Mouse (Mus musculus) embryonic facial prominence, embryonic 10.5 days (tissue): ENCODE measurements around the gene Zmynd12. TPM values are rescaled to one million over a fixed set of nuclear protein-coding genes. Genes with fewer than 3 reads are reported as not detected.
A peak's percentile ranks its signal among the peaks of the same experiment; 100 is the strongest.

Source experiments
- DNase-seq: peaks from one replicate; pipeline ENCODE4 v3.0.0-alpha.2; 2017; ENCODE audit warnings: low spot score
- H3K27ac ChIP-seq: fragments of 300-500 bp; sonication (generic); replicated peaks from 2 replicates; pipeline ENCODE4 v1.5.1; 2016; ENCODE audit warnings: mild to moderate bottlenecking
- H3K27me3 ChIP-seq: fragments of 300-500 bp; sonication (generic); replicated peaks from 2 replicates; pipeline ENCODE4 v1.6.1; 2016; ENCODE audit warnings: low read depth, mild to moderate bottlenecking; ENCODE audit not compliant: poor library complexity, severe bottlenecking
- H3K36me3 ChIP-seq: fragments of 300-500 bp; sonication (generic); replicated peaks from 2 replicates; pipeline ENCODE4 v1.6.1; 2016; ENCODE audit warnings: mild to moderate bottlenecking, moderate library complexity
- H3K4me1 ChIP-seq: fragments of 300-500 bp; sonication (generic); 2 replicates; pipeline ENCODE4 v1.6.1; 2016
- H3K4me3 ChIP-seq: fragments of 300-500 bp; sonication (generic); 2 replicates; pipeline ENCODE4 v1.5.1; 2016; ENCODE audit warnings: mild to moderate bottlenecking, moderate library complexity
- H3K9me3 ChIP-seq: fragments of 300-500 bp; sonication (generic); 2 replicates; pipeline ENCODE4 v1.6.1; 2016; ENCODE audit warnings: mild to moderate bottlenecking
- WGBS: fragments of 180-500 bp; shearing (Covaris S2); methylation state at CpG from one replicate; pipeline ENCODE4 v1.1.7; 2016; 5-methylcytosine and 5-hydroxymethylcytosine counted together
- polyA plus RNA-seq: library from polyadenylated mRNA; unstranded; fragments of >200 nt; fragmentation: Nextera tagmentation; extraction: Ambion mirVana; gene quantifications from 2 replicates; pipeline ENCODE4 v1.2.1, GENCODE M21; 2016

Zmynd12 gene
- polyA plus RNA-seq, 1 experiment from 2014 or later, result 0.36 TPM

- WGBS, result 93% methylated on average over 10 of the region's 10 CpGs
- peaks cover 12% of the 10 kb centered on the region for H3K4me1 ChIP-seq
- H3K27me3 ChIP-seq, result peaks cover 41% of the 10 kb centered on the region
- DNase-seq, result no peak
- no peak overlapping the region for H3K27ac ChIP-seq
- no peaks in the 10 kb centered on the region for H3K36me3 ChIP-seq
- no peaks in the 10 kb centered on the region for H3K9me3 ChIP-seq
- no peak overlapping the region for H3K4me3 ChIP-seq
These were observed 67.1 kb downstream of the Zmynd12 start for GRCm38 (mm10) chr4:119489666-119490065.

DNA sequence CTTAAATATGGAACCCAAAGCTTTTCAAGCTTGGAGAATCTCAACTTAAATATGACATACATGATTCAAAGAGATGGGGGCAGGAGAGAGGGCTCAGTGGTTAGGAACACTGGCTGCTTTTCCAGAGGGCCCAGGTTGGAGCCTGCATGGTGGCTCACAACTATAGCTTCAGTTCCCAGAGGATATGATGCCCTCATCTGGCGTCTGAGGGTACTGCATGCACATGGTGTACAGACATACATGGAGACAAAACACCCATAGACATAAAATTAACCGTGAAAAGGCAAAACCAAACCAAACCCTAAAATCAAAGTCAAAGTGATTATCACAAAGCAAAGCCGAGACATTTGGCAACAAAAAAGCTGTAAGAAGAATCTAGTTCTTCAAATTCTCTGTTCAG is 68.2 kb downstream of the Zmynd12 start:
- Histone ChIP-seq H3K27me3 (peaks cover 48% of the 10 kb centered on the region), H3K4me3 (no peak overlapping the region), H3K9me3 (no peaks in the 10 kb centered on the region), H3K36me3 (no peaks in the 10 kb centered on the region), H3K4me1 (peaks cover 12% of the 10 kb centered on the region), H3K27ac (no peak overlapping the region)
- 73% methylated on average over 3 of the region's 3 CpGs for WGBS
- peak; percentile 34 for DNase-seq

GRCm38 (mm10) chr4:119492291-119492932 is 69.8 kb downstream of the Zmynd12 start, which contains the start of gene Rimkla:
Gene Rimkla, minus strand, starts transcription at chr4:119492628.
- H3K36me3 ChIP-seq, result no peaks in the 10 kb centered on the region
- peaks cover 48% of the 10 kb centered on the region for H3K27me3 ChIP-seq
- peak within 1 kb of the TSS; percentile 71 for H3K4me3 ChIP-seq
- WGBS, result under 1% methylated on average over 77 of the region's 77 CpGs
- H3K27ac ChIP-seq, result peak within 1 kb of the TSS; percentile 65
- no peaks in the 10 kb centered on the region for H3K9me3 ChIP-seq
- H3K4me1 ChIP-seq, result peaks cover 12% of the 10 kb centered on the region
- DNase-seq, result peak; percentile 87

DNA sequence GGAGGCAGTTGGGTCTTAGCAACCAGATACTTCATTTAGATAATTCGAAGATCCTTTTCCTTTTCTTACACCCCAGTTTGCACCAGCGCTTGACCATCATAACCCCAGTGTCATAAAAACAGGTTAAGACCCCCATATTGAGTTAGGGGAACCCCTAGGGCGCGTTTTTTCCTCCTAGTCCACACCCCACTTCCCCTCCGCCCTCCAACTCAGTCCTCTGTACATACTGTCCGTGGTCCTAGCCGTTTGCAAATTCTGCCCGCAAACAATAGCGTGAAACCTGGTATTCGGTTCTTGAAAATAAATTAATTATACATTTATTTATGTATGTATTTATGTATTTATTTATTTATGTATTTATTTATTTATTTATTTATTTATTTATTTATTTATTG is 70.3 kb downstream of the Zmynd12 start:
- H3K4me3 ChIP-seq, result peak overlapping the region; percentile 71
- peak overlapping the region; percentile 65; the same call in 1 of the 2 replicates for H3K27ac ChIP-seq
- 34% methylated on average over 10 of the region's 10 CpGs for WGBS
- H3K9me3 ChIP-seq, result no peaks in the 10 kb centered on the region
- DNase-seq, result no peak
- H3K4me1 ChIP-seq, result peaks cover 12% of the 10 kb centered on the region
- H3K27me3 ChIP-seq, result peaks cover 48% of the 10 kb centered on the region
- H3K36me3 ChIP-seq, result no peaks in the 10 kb centered on the region

- peaks cover 20% of the 10 kb centered on the region for H3K27me3 ChIP-seq
- H3K27ac ChIP-seq, result no peak overlapping the region
- no peaks in the 10 kb centered on the region for H3K36me3 ChIP-seq
- DNase-seq, result no peak
- 63% methylated on average over 5 of the region's 5 CpGs for WGBS
- no peaks in the 10 kb centered on the region for H3K9me3 ChIP-seq
- no peaks in the 10 kb centered on the region for H3K4me1 ChIP-seq
- H3K4me3 ChIP-seq, result no peak overlapping the region
These were observed 75.8 kb downstream of the Zmynd12 start for GRCm38 (mm10) chr4:119498319-119498848.

DNA sequence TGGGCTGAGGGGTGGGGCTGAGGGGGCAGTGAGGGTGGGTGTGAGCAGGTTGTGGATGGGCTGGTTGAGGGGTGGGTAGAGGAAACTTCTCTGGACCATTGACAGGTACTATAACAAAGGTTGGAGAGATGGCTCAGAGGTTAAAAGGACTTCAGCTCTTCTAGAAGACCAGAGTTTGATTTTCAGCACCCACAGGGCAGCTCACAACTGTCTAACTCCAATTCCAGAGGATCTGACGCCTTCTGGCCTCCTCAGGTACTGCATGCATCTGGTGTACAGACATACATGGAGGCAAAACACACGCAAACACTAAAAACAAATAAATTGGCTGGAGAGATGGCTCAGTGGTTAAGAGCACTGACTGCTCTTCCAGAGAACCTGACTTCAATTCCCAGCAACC is 89.0 kb downstream of the Zmynd12 start:
- no peaks in the 10 kb centered on the region for H3K27me3 ChIP-seq
- no peak overlapping the region for H3K4me3 ChIP-seq
- no peak for DNase-seq
- no peaks in the 10 kb centered on the region for H3K9me3 ChIP-seq
- H3K27ac ChIP-seq, result no peak overlapping the region
- 67% methylated on average over 2 of the region's 2 CpGs for WGBS
- H3K4me1 ChIP-seq, result no peaks in the 10 kb centered on the region
- H3K36me3 ChIP-seq, result no peaks in the 10 kb centered on the region

GRCm38 (mm10) chr4:119512731-119513141 is 90.1 kb downstream of the Zmynd12 start:
- Histone ChIP-seq H3K4me3 (no peak overlapping the region), H3K36me3 (no peaks in the 10 kb centered on the region), H3K4me1 (no peaks in the 10 kb centered on the region), H3K27ac (no peak overlapping the region), H3K27me3 (no peaks in the 10 kb centered on the region), H3K9me3 (no peaks in the 10 kb centered on the region)
- WGBS, result 77% methylated on average over 3 of the region's 3 CpGs
- no peak for DNase-seq

Other genes with a start within 250 kb of the Zmynd12 start
- 11.4 and 13.9 TPM in 2 replicates for gene Zfp691, start 248.6 kb upstream of the Zmynd12 start, polyA plus RNA-seq
- 7.2 and 7.4 TPM in 2 replicates for gene Ermap, start 232.8 kb upstream of the Zmynd12 start, polyA plus RNA-seq
- 132 and 139 TPM in 2 replicates for gene Svbp, start 227.5 kb upstream of the Zmynd12 start, polyA plus RNA-seq
- 0.25 TPM in 1 of 2 replicates, not detected in the other for gene Tmem269, start 204.6 kb upstream of the Zmynd12 start, polyA plus RNA-seq
- 40.1 and 40.2 TPM in 2 replicates for gene AU022252, start 190.1 kb upstream of the Zmynd12 start, polyA plus RNA-seq
- 18.5 and 19.6 TPM in 2 replicates for gene P3h1, start 189.9 kb upstream of the Zmynd12 start, polyA plus RNA-seq
- not detected in 2 replicates for gene Cldn19, start 167.4 kb upstream of the Zmynd12 start, polyA plus RNA-seq
- 980 and 1,001 TPM in 2 replicates for gene Ybx1, start 128.2 kb upstream of the Zmynd12 start, polyA plus RNA-seq
- 150 and 155 TPM in 2 replicates for gene Ppih, start 102.3 kb upstream of the Zmynd12 start, polyA plus RNA-seq
- gene Ccdc30, start 7.3 kb upstream of the Zmynd12 start, polyA plus RNA-seq, result 5.1 and 6.4 TPM in 2 replicates
- gene Ppcs, start 394 bp upstream of the Zmynd12 start, polyA plus RNA-seq, result 33.2 and 35.3 TPM in 2 replicates
- 1.9 TPM in 2 replicates for gene Rimkla, start 69.8 kb downstream of the Zmynd12 start, polyA plus RNA-seq
- 21.4 and 22.4 TPM in 2 replicates for gene Foxj3, start 114.2 kb downstream of the Zmynd12 start, polyA plus RNA-seq
- gene Frg2f1, start 116.7 kb downstream of the Zmynd12 start, polyA plus RNA-seq, result 2.0 and 2.2 TPM in 2 replicates
- gene Guca2a, start 214.9 kb downstream of the Zmynd12 start, polyA plus RNA-seq, result not detected in 2 replicates
- gene Guca2b, start 236.1 kb downstream of the Zmynd12 start, polyA plus RNA-seq, result not detected in 2 replicates